Mouse (Mus musculus) frontal cortex, postnatal 14 days (tissue): Measurements from ENCODE around the gene Tmed1.
A peak's percentile ranks its signal among the peaks of the same experiment; 100 is the strongest.
"Not testable (repeated sequence)": the region's sequence is repeated elsewhere in the genome, so short reads cannot be mapped to it uniquely, and the experiment has no call there.

Experiments
- DNase-seq, 2 experiments: peaks; one replicate each; pipeline ENCODE4 v3.0.0; 2022; ENCODE audit warnings: low spot score in 2 of 2

Gene Tmed1

GRCm38 (mm10) chr9:21509772-21510688 lies at the start of gene Tmed1:
Gene Tmed1 (minus strand): TSS chr9:21510252.
- DNase-seq: peak; percentile 92

GRCm38 (mm10) chr9:21559151-21559550 lies 49.1 kb upstream of the Tmed1 start:
- no peak for DNase-seq

DNA sequence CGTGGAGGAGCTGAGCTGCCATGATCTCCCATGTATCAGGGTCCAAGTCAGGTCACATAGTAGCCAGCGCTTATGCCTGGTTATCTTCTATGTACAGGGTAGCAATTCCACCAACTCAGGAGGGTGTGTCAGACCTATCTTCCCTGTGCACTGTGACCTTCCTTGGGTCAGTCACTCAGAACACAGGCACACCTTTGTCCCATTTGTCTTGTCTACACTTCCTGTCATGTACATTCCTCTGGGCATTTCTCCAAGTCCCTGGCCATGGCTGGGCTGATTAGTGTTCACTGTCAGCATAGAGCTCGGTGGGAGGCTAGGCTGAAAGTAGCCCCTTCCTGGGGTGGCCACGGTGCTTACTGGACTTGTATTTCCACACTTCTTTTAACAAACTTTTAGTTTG lies 48.3 kb upstream of the Tmed1 start:
- no peak for DNase-seq

- DNase-seq: no peak
Measured at GRCm38 (mm10) chr9:21557556-21557955, 47.5 kb upstream of the Tmed1 start.

- DNase-seq: no peak
Measured at GRCm38 (mm10) chr9:21556996-21557395, 46.9 kb upstream of the Tmed1 start.

DNA sequence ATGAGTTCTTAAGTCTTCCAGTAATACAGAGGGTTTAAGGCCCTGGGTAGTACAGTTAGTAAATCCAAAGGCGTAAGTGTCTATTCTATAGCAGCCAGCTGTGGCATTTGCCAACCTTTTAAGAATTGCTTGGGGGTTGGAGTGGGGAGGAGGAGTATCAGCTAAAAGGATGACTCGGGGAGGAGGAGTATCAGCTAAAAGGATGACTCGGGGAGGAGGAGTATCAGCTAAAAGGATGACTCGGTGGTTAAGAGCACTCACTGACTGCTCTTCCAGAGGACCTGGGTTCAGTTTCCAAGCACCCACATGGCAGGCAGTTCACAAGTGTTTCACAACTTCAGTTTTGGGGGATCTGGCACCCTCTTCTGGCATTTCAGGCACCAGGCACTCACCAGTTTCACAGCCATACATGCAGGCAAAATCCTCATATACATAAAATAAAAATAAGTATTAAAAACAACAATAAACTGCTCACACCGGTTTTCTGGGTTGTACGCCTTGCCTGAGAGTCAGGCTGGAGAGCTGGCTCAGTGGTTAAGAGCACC lies 45.2 kb upstream of the Tmed1 start:
- no peak for DNase-seq

DNA sequence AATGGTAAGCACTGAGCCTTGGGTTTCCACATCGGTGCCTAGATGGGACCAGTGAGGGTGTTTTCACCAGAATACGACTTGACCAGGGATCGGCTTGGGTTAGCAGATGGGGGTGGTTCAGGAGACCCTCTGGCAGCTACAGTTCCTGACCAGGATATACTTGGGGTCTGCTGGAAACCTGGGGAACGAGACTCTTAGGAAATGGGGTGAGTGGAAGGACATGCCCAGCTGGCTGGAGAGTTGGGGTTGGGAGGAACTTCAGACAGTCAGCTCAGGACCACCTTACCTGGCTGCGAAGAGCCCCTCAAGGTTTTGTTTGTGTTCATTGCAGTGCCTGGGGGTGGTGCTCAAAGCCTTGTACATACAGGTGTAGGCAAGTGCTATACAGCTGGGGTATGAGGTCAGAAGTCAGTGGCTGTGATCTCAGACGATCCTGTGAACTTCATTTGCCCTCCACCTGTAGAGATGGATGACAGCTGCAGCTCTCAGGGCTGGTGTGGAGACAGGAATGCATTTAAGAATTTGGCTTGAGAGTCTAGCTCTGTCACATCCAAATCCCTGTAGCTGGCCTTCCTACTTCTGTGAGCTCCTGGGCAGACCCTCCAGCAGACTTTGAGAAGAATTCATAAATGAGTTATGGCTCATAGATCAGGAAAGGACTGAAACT lies 43.7 kb upstream of the Tmed1 start:
- DNase-seq: no peak

DNA sequence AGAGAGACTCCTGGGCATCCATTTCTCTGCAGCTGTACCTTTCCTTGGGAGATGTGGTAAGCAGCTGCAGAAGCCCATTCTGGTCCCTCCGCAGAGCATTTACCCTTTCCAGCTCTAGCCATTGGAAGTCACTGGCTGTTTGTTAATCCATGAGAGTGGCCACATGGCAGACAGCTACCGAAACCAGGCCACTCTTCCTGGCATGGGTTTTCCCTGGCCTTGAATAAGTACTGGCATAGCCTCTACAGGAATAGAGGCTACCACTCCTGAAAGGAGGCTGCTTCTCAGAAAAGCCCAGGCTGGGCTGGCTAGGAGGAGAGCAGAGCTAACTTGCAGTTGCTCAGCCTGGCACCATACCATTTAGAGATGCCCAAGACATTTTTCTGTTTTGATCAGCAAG lies 41.0 kb upstream of the Tmed1 start:
- DNase-seq: no peak

DNA sequence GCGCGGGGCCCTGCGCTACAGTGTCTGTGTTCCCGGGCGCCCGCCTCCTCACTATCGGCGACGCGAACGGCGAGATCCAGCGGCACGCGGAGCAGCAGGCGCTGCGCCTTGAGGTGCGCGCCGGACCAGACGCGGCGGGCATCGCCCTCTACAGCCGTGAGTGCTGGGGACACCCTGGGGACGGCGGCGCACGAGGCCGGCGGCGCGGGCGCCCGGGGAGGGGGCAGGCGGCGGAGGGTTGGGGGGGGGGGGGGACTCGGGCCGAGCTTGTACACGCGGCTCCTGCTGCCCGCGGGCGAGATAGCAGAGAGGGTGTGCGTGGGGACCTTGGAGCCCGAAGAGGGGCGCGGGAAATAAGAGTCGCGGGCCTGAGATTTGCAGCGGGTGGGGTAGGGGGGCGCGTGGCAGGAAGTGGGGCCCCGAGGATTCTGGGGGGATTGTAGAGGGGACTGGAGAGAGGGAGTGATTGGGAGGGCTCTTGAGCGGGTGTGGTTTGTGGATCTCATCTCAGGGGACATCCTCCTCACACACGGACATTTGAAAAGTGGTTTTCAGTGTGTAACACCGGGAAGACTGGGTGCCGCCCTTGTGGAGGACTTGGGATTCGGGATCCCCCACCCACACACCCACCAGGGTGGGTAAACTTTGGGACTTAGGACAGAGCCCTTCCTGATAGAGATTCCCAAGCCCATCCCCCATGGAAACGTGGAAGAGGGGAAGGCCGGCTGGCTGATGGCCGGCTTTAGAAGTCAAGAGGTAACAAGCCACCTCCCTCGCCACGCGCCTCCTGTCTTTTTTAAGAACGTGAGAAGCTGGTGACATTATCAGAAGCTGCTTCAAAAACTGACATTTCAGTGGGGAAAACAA lies 37.3 kb upstream of the Tmed1 start:
- peak; percentile 44 to 45 for DNase-seq

DNA sequence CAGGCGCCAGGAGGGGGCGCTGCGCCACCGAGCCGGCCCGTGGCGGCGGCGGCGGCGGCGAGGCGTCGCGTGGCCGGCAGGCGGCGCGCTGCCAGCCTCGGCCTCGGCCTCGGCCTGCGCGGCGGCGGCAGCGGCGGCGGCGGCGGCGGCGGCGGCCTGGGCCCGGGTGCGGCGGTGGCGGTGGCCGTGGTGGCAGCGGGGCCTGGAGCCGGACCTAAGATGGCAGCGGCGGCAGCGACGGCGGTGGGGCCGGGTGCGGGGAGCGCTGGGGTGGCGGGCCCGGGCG lies 36.7 kb upstream of the Tmed1 start, which contains the start of gene Carm1:
Carm1 (plus strand) TSS at position 106 of the 286 bp plus-strand sequence.
- no peak for DNase-seq

DNA sequence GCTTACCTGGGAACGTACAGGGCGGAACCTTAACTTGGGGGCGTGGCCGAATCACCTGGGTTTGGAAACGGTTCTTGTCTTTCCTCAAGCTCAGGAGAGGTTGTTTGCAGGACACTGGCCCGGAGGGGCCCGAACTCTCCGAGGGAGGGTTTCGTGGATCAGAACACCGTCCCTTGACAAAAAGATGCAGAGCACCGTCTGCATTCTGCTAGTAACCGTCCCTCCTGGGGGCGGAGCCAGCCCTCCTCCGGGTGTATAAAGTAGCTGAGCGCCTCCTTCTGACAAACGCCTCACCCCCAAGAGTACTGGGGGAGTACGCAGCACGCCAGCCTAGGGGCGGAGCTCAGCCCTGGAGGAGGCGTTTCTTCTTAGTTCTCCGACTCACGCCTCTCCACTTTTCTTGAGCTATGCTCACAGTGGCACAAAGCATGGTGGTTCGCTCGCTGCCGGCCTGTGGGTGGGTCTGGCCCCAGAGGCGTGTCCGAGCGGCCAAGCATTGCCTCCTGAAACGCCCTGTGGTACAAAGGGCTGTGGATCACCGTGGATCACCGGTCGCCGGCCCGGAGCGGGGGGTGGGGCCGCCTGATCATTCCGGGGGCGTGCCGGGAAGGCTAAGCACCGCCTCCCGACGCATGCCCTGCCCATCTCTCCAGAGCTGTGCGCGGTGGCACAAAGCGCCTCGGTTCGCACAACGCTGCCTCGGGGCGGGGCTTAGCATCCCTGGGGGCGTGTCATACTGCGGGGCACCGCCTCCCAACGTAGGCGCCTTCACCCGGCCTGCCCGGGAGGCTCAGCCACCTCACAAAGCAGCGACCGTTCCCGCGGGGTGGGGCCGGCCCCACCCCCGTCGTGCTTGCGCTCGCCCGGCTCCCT lies 36.1 kb upstream of the Tmed1 start:
- peak; percentile 98 to 99 for DNase-seq

DNA sequence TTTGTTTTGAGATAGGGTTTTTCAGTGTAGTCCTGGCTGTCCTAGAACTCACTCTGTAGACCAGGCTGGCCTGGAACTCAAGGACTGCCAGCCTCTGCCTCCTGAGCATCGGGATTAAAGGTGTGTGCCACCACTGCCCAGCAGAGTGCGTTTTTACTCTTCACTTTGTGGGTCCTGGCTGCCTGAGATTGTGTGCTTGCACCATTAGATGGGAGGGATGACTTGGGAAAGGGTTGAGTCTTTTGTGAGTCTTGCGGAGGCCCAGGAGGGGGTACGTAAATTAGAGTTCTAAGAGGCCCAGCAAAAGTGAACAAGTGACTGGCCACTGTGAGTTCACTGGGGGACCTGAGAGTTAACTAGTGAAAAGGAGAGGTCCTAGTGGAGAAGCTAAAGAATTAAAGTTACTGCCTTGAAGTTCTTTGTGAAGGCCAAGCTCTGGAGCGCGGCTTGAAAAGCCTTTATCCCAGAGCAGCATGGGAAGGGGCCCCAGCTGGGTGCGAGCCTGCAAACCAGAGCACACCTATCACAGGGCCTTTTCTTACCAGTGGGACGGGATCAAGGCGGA lies 35.4 kb upstream of the Tmed1 start:
- DNase-seq: no peak

DNA sequence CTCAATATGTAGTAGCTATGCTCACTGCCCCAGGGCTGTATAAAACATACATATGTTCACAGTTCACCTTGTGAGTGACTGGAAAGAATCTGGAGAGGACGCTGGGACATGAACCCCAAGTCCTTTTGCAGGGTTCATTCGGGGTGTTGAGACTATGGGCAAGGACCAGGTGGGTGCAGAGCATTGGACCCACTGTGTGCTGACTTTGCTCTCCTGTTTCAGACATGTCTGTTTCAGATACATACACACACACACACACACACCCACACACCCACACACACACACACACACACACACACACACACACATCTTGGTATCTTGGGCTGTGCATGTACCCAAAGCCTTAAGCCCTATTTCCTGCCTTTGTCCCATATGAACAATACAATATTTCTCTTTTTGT lies 31.9 kb upstream of the Tmed1 start:
- DNase-seq: not testable (repeated sequence)

GRCm38 (mm10) chr9:21539981-21540753 lies 30.1 kb upstream of the Tmed1 start:
- no peak for DNase-seq

GRCm38 (mm10) chr9:21537009-21537408 lies 27.0 kb upstream of the Tmed1 start:
- no peak for DNase-seq

DNA sequence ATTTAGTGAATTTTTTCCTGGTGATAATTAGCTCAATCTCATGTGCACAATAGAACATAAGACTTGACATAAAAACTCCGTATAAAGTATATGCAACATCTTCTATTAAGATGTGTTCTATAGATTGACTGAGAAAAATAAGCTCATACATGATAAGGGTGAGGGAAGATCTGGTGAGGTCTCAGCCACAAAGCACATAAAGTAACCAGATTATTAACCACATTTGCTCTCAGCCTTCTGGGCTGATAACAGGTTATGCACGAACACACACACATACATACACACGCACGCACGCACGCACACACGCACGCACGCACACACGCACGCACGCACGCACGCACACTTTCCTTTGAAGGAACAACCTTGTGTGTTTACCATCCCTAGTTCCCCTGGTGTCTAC lies 26.4 kb upstream of the Tmed1 start:
- DNase-seq: no peak

DNA sequence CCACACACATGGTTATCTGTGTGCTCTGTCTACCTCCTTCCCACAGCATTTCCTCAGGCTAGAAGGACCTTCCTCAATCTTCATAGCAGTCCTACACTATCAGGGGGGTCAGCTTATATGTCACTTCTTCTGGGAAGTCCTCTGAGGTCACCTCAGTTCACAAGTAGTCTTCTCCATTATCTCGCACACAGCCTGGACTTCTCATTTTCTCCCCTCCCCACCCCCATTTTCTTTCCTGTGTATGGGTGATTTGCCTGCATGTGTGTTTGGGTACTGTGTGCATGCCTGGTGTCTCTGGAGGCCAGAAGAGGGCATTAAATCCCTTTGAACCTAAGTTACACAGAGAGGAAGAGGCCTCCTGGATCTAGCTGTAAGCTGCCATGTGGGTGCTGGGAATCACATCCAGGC lies 17.9 kb upstream of the Tmed1 start:
- no peak for DNase-seq

DNA sequence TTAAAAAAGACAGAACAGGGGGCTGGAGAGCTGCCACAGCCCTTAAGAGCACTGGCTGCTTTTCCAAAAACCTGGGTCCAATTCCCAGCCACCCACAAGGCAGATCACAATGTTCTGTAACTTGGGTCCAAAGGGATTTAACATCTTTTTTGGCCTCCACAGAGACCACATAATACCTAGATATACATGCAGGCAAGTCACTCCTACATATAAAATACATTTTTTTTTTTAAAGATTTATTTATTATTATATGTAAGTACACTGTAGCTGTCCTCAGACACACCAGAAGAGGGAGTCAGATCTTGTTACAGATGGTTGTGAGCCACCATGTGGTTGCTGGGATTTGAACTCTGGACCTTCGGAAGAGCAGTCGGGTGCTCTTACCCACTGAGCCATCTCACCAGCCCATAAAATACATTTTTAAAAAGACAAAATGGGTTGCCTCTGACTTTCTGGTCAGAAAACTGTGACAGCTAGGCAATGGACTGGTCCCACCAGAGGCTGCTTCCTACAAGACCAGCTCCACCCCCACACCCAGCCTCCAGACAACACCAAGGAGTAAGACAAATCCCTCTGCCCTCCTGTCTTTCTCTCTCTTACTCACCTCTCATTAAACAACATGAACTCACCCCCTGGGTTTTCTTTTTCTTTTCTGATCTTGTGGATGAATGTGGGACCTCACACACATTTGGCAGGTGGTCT lies 17.2 kb upstream of the Tmed1 start:
- DNase-seq: no peak

DNA sequence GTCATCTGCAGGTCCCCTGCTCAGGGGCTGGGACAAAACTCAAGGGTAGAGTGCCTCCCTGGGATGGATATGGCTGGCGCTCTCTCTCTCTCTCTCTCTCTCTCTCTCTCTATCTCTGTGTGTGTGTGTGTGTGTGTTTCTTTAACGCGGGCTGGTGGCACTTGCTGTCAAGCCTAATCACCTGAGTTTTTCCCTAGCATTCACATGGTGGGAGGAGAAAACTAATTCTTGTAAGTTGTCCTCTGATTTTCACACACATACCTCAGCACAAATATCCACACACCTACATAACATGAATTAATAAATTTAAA lies 16.5 kb upstream of the Tmed1 start:
- no peak for DNase-seq
